8 mouse cellular contexts compared by ENCODE assay signal in genomic region chr10:128036746-128037425, GRCm38 (mm10). TPM values are rescaled to one million over a fixed set of nuclear protein-coding genes. Genes with fewer than 3 reads are reported as not detected.
DNase-seq lines count a peak whose midpoint lies in the region; ATAC-seq and TF ChIP-seq lines count a peak whose summit lies in the region.

No protein-coding gene starts in this region.

- H3K4me2 ChIP-seq in intestine, embryonic 16.5 days (ENCODE audit: low read depth, low read length), result peak overlapping the region; percentile 75
- H3K4me2 ChIP-seq in liver, embryonic 14.5 days (ENCODE audit: low read depth), result peak overlapping the region; percentile 96

- DNase-seq in 3T3-L1 (ENCODE audit: low read depth, low spot score), result peak; percentile 91
- peak; percentile 48 for DNase-seq in ES-CJ7 (ENCODE audit: low read depth, low spot score)
- DNase-seq in gastrocnemius, postnatal 36 days, result peak; percentile 37 to 57
- peak in 2 of 3 experiments; percentile 43 to 53 for DNase-seq in liver, embryonic 14.5 days (ENCODE audit: low read depth in 3 of 3, low spot score in 3 of 3)
- peak; percentile 53 to 64 for DNase-seq in natural killer cell, adult 2 months (ENCODE audit: low spot score in 2 of 2)
- no peak for DNase-seq in layer of hippocampus, adult 9-10 months (ENCODE audit: low spot score)

- ATAC-seq in common myeloid progenitor, adult 5-6 weeks (replicated peaks; ENCODE audit: low read depth, poor library complexity, severe bottlenecking), result peak; percentile 23; the same call in 1 of the 2 replicates
- 0 out of 2 replicates have a peak, but pooled peaks have one; percentile 5 for ATAC-seq in intestine, embryonic 16.5 days
- ATAC-seq in liver, embryonic 14.5 days (ENCODE audit: insufficient read depth), result peak; percentile 18

- no peaks in the 10 kb centered on the region for H3K27me3 ChIP-seq in intestine, embryonic 16.5 days (replicated peaks; ENCODE audit: control insufficient read depth, insufficient read depth, low read length)
- no peaks in the 10 kb centered on the region for H3K27me3 ChIP-seq in liver, embryonic 14.5 days (ENCODE audit: control insufficient read depth, insufficient read depth, low read length)

- WGBS in intestine, embryonic 16.5 days, result 3% methylated on average over 10 of the region's 10 CpGs
- WGBS in liver, embryonic 14.5 days (ENCODE audit: insufficient replicate concordance), result under 1% methylated on average over 10 of the region's 10 CpGs

- peaks cover 28% of the 10 kb centered on the region for H3K4me1 ChIP-seq in intestine, embryonic 16.5 days (ENCODE audit: control insufficient read depth, insufficient read depth, low read length)
- peaks cover 34 to 35% of the 10 kb centered on the region in 2 experiments for H3K4me1 ChIP-seq in liver, embryonic 14.5 days (replicated peaks; ENCODE audit: control insufficient read depth in 2 of 2, insufficient read depth in 2 of 2, low read length in 1 of 2)

- intact Hi-C loops in gastrocnemius, postnatal 36 days (cut with DNase I), result no loop called here

- TF ChIP-seq EP300 in liver, embryonic 14.5 days (IDR thresholded peaks at IDR 0.05; ENCODE audit: low read depth), result no peak

- H3K9me3 ChIP-seq in intestine, embryonic 16.5 days (ENCODE audit: control insufficient read depth, low read length), result no peaks in the 10 kb centered on the region
- H3K9me3 ChIP-seq in liver, embryonic 14.5 days (ENCODE audit: control insufficient read depth, low read length), result no peaks in the 10 kb centered on the region

- no peak for TF ChIP-seq CTCF in liver, embryonic 14.5 days (IDR thresholded peaks at IDR 0.05; ENCODE audit: low read depth)

- H3K9ac ChIP-seq in intestine, embryonic 16.5 days (ENCODE audit: low read depth, low read length), result peak overlapping the region; percentile 100
- peak overlapping the region; percentile 96 for H3K9ac ChIP-seq in liver, embryonic 14.5 days (replicated peaks)

- peaks cover 12% of the 10 kb centered on the region; the same call in 1 of the 2 replicates for H3K36me3 ChIP-seq in intestine, embryonic 16.5 days (ENCODE audit: control insufficient read depth, insufficient read depth, low read length)
- H3K36me3 ChIP-seq in liver, embryonic 14.5 days (replicated peaks; ENCODE audit: control insufficient read depth, insufficient read depth, low read depth), result peaks cover 42% of the 10 kb centered on the region

- H3K4me3 ChIP-seq in intestine, embryonic 16.5 days (ENCODE audit: low read length), result peak overlapping the region; percentile 89
- H3K4me3 ChIP-seq in liver, embryonic 14.5 days (ENCODE audit: insufficient read depth in 1 of 2, low read depth in 2 of 2, low read length in 2 of 2), result peak overlapping the region; percentile 88 to 95

- H3K27ac ChIP-seq in intestine, embryonic 16.5 days (ENCODE audit: low read length), result peak overlapping the region; percentile 99
- peak overlapping the region; percentile 63 for H3K27ac ChIP-seq in liver, embryonic 14.5 days

RNA-seq across cellular contexts. Expression of gene Naca, which starts 1.5 kb away (rescaled TPM):
- 2,465 and 2,478 TPM in 2 replicates for total RNA-seq in common myeloid progenitor, adult 5-6 weeks (2017)
- 100 to 1,000 TPM; 318 to 407 TPM for total RNA-seq in gastrocnemius, postnatal 36 days (2021)
- polyA plus RNA-seq in intestine, embryonic 16.5 days (2015; fragmentation: Nextera tagmentation; extraction: Ambion mirVana), result 686 and 732 TPM in 2 replicates
- polyA plus RNA-seq in liver, embryonic 14.5 days (2012; rRNA removed), result 160 and 272 TPM in 2 replicates
- polyA plus RNA-seq in liver, embryonic 14.5 days (2014; fragmentation: Nextera tagmentation; extraction: Ambion mirVana), result 519 and 530 TPM in 2 replicates

RNA-seq across cellular contexts. Expression of gene Ptges3, which starts 21.9 kb away (rescaled TPM):
- total RNA-seq in common myeloid progenitor, adult 5-6 weeks (2017), result 326 and 357 TPM in 2 replicates
- 10 to 100 TPM; 56.6 to 60.7 TPM for total RNA-seq in gastrocnemius, postnatal 36 days (2021)
- polyA plus RNA-seq in intestine, embryonic 16.5 days (2015; fragmentation: Nextera tagmentation; extraction: Ambion mirVana), result 371 and 401 TPM in 2 replicates
- polyA plus RNA-seq in liver, embryonic 14.5 days (2012; rRNA removed), result 20.9 and 40.1 TPM in 2 replicates
- 233 and 244 TPM in 2 replicates for polyA plus RNA-seq in liver, embryonic 14.5 days (2014; fragmentation: Nextera tagmentation; extraction: Ambion mirVana)

RNA-seq across cellular contexts. Expression of gene Prim1, which starts 21.9 kb away (rescaled TPM):
- total RNA-seq in common myeloid progenitor, adult 5-6 weeks (2017), result 97.8 and 136 TPM in 2 replicates
- total RNA-seq in gastrocnemius, postnatal 36 days (2021), result 1 to 10 TPM in 1 of 2 experiments, under 1 TPM in 1; 0.71 to 1.1 TPM
- 56.3 and 66.1 TPM in 2 replicates for polyA plus RNA-seq in intestine, embryonic 16.5 days (2015; fragmentation: Nextera tagmentation; extraction: Ambion mirVana)
- polyA plus RNA-seq in liver, embryonic 14.5 days (2012; rRNA removed), result 26.3 and 42.0 TPM in 2 replicates
- 78.2 and 84.1 TPM in 2 replicates for polyA plus RNA-seq in liver, embryonic 14.5 days (2014; fragmentation: Nextera tagmentation; extraction: Ambion mirVana)

RNA-seq across cellular contexts. Expression of gene Hsd17b6, which starts 29.5 kb away (rescaled TPM):
- total RNA-seq in common myeloid progenitor, adult 5-6 weeks (2017), result not detected in 2 replicates
- total RNA-seq in gastrocnemius, postnatal 36 days (2021), result not detected
- 0.22 and 0.76 TPM in 2 replicates for polyA plus RNA-seq in intestine, embryonic 16.5 days (2015; fragmentation: Nextera tagmentation; extraction: Ambion mirVana)
- not detected in 2 replicates for polyA plus RNA-seq in liver, embryonic 14.5 days (2012; rRNA removed)
- polyA plus RNA-seq in liver, embryonic 14.5 days (2014; fragmentation: Nextera tagmentation; extraction: Ambion mirVana), result not detected in 2 replicates

RNA-seq across cellular contexts. Expression of gene Atp5b, which starts 46.2 kb away (rescaled TPM):
- 2,255 and 2,427 TPM in 2 replicates for total RNA-seq in common myeloid progenitor, adult 5-6 weeks (2017)
- 1,000 to 10,000 TPM; 3,740 to 3,926 TPM for total RNA-seq in gastrocnemius, postnatal 36 days (2021)
- 3,551 and 3,599 TPM in 2 replicates for polyA plus RNA-seq in intestine, embryonic 16.5 days (2015; fragmentation: Nextera tagmentation; extraction: Ambion mirVana)
- polyA plus RNA-seq in liver, embryonic 14.5 days (2012; rRNA removed), result 910 and 999 TPM in 2 replicates
- polyA plus RNA-seq in liver, embryonic 14.5 days (2014; fragmentation: Nextera tagmentation; extraction: Ambion mirVana), result 1,823 and 1,877 TPM in 2 replicates

Comparison
In these comparisons a context has a peak if more than half of its experiments do, and no peak if none do; other contexts are left out.
1. RNA of gene Prim1, which starts 21.9 kb away (total RNA-seq): 97.8 to 136 TPM in common myeloid progenitor, adult 5-6 weeks; 0.71 to 1.1 TPM in gastrocnemius, postnatal 36 days; every median in the first group is over 10 times any median in the second.
2. Peak in every context shown above with its lines, with median percentiles within 50 percentile points of each other: ATAC-seq.